Mouse (Mus musculus) ES-Bruce4 (cell line): ENCODE data around the gene Ywhab.

Source experiments
- CTCF ChIP-seq: IDR thresholded peaks from one replicate; pipeline ENCODE4 v1.8.1; 2011; ENCODE audit warnings: low read depth, low read length
- POLR2A ChIP-seq: IDR thresholded peaks from one replicate; pipeline ENCODE4 v1.8.1; 2011; ENCODE audit warnings: low read length; ENCODE audit not compliant: insufficient read depth

- TF ChIP-seq POLR2A (no peak), CTCF (no peak)
Observed at GRCm38 (mm10) chr2:164041523-164041922, 46.8 kb downstream of the Ywhab start.
